Mouse (Mus musculus): Measurements from ENCODE around the gene Popdc2. TPM values are rescaled to one million over a fixed set of nuclear protein-coding genes. Genes with fewer than 3 reads are reported as not detected.

Gene Popdc2
- total and polyA plus RNA-seq, 2 experiments = 0.18 TPM

- Histone ChIP-seq H3K27ac (replicated peaks; ENCODE audit: insufficient read depth, low read depth, low read length) (peak within 1 kb of the TSS; percentile 45), H3K9ac (ENCODE audit: low read depth, low read length) (peak within 1 kb of the TSS; percentile 82), H3K4me3 (ENCODE audit: insufficient read depth, low read depth, low read length) (peak within 1 kb of the TSS; percentile 89), H3K4me1 (ENCODE audit: control insufficient read depth, insufficient read depth, low read length) (peaks cover 4% of the 10 kb centered on the region; the same call in 1 of the 2 replicates), H3K27me3 (ENCODE audit: control insufficient read depth, insufficient read depth, low read length) (no peaks in the 10 kb centered on the region), H3K36me3 (ENCODE audit: control insufficient read depth, insufficient read depth, low read length) (peaks cover 20% of the 10 kb centered on the region), H3K79me2 (ENCODE audit: control insufficient read depth, insufficient read depth, low read length) (no peaks in the 10 kb centered on the region)
- TF ChIP-seq CTCF (IDR thresholded peaks at IDR 0.05; ENCODE audit: low read depth, low read length) = no peak
- TF ChIP-seq POLR2A (IDR thresholded peaks at IDR 0.05; ENCODE audit: extremely low read depth, insufficient read depth, low read length) = 0 out of 2 replicates have a peak, but pooled peaks have one; percentile 35
- peak; percentile 88 for DNase-seq (ENCODE audit: extremely low read depth, low read depth, low spot score)
- WGBS = 3% methylated on average over 35 of the region's 35 CpGs
These were observed 15.3 kb upstream of the Popdc2 start, which contains the start of the genes Cox17 and Gm21987 for GRCm38 (mm10) chr16:38346529-38347325. TSS of gene Cox17 (plus strand) at chr16:38346991. TSS of gene Gm21987 (plus strand) at chr16:38347040.

- peak; percentile 9 for DNase-seq (ENCODE audit: extremely low read depth, low read depth, low spot score)
- Histone ChIP-seq H3K4me3 (ENCODE audit: insufficient read depth, low read depth, low read length) (peak overlapping the region; percentile 45), H3K27me3 (ENCODE audit: control insufficient read depth, insufficient read depth, low read length) (no peaks in the 10 kb centered on the region), H3K79me2 (ENCODE audit: control insufficient read depth, insufficient read depth, low read length) (no peaks in the 10 kb centered on the region), H3K36me3 (ENCODE audit: control insufficient read depth, insufficient read depth, low read length) (peaks cover 20% of the 10 kb centered on the region), H3K9ac (ENCODE audit: low read depth, low read length) (no peak overlapping the region), H3K4me1 (ENCODE audit: control insufficient read depth, insufficient read depth, low read length) (peaks cover 4% of the 10 kb centered on the region; the same call in 1 of the 2 replicates), H3K27ac (replicated peaks; ENCODE audit: insufficient read depth, low read depth, low read length) (no peak overlapping the region)
- TF ChIP-seq POLR2A (IDR thresholded peaks at IDR 0.05; ENCODE audit: extremely low read depth, insufficient read depth, low read length) (no peak), CTCF (IDR thresholded peaks at IDR 0.05; ENCODE audit: low read depth, low read length) (no peak)
- WGBS = 48% methylated on average over 6 of the region's 6 CpGs
These were observed 14.4 kb upstream of the Popdc2 start for GRCm38 (mm10) chr16:38347588-38347987.

- H3K9ac ChIP-seq (ENCODE audit: low read depth, low read length) = no peak overlapping the region
- no peaks in the 10 kb centered on the region for H3K79me2 ChIP-seq (ENCODE audit: control insufficient read depth, insufficient read depth, low read length)
- H3K27me3 ChIP-seq (ENCODE audit: control insufficient read depth, insufficient read depth, low read length) = no peaks in the 10 kb centered on the region
- no peak for TF ChIP-seq CTCF (IDR thresholded peaks at IDR 0.05; ENCODE audit: low read depth, low read length)
- TF ChIP-seq POLR2A (IDR thresholded peaks at IDR 0.05; ENCODE audit: extremely low read depth, insufficient read depth, low read length) = no peak
- no peak overlapping the region for H3K27ac ChIP-seq (replicated peaks; ENCODE audit: insufficient read depth, low read depth, low read length)
- DNase-seq (ENCODE audit: extremely low read depth, low read depth, low spot score) = no peak
- no peak overlapping the region for H3K4me3 ChIP-seq (ENCODE audit: insufficient read depth, low read depth, low read length)
- H3K4me1 ChIP-seq (ENCODE audit: control insufficient read depth, insufficient read depth, low read length) = peaks cover 4% of the 10 kb centered on the region; the same call in 1 of the 2 replicates
- H3K36me3 ChIP-seq (ENCODE audit: control insufficient read depth, insufficient read depth, low read length) = peaks cover 20% of the 10 kb centered on the region
- WGBS = 85% methylated on average over 9 of the region's 9 CpGs
These were observed 13.7 kb upstream of the Popdc2 start for GRCm38 (mm10) chr16:38348217-38348761.

GRCm38 (mm10) chr16:38349881-38350280 lies 12.1 kb upstream of the Popdc2 start:
- H3K4me1 ChIP-seq (ENCODE audit: control insufficient read depth, insufficient read depth, low read length) = peaks cover 4% of the 10 kb centered on the region; the same call in 1 of the 2 replicates
- TF ChIP-seq CTCF (IDR thresholded peaks at IDR 0.05; ENCODE audit: low read depth, low read length) = no peak
- TF ChIP-seq POLR2A (IDR thresholded peaks at IDR 0.05; ENCODE audit: extremely low read depth, insufficient read depth, low read length) = no peak
- H3K79me2 ChIP-seq (ENCODE audit: control insufficient read depth, insufficient read depth, low read length) = no peaks in the 10 kb centered on the region
- H3K36me3 ChIP-seq (ENCODE audit: control insufficient read depth, insufficient read depth, low read length) = peaks cover 20% of the 10 kb centered on the region
- WGBS = 81% methylated on average over 2 of the region's 2 CpGs
- H3K27ac ChIP-seq (replicated peaks; ENCODE audit: insufficient read depth, low read depth, low read length) = no peak overlapping the region
- no peak overlapping the region for H3K4me3 ChIP-seq (ENCODE audit: insufficient read depth, low read depth, low read length)
- H3K27me3 ChIP-seq (ENCODE audit: control insufficient read depth, insufficient read depth, low read length) = no peaks in the 10 kb centered on the region
- no peak overlapping the region for H3K9ac ChIP-seq (ENCODE audit: low read depth, low read length)
- no peak for DNase-seq (ENCODE audit: extremely low read depth, low read depth, low spot score)

- H3K79me2 ChIP-seq (ENCODE audit: control insufficient read depth, insufficient read depth, low read length) = no peaks in the 10 kb centered on the region
- H3K27me3 ChIP-seq (ENCODE audit: control insufficient read depth, insufficient read depth, low read length) = no peaks in the 10 kb centered on the region
- H3K9ac ChIP-seq (ENCODE audit: low read depth, low read length) = no peak overlapping the region
- peaks cover 20% of the 10 kb centered on the region for H3K36me3 ChIP-seq (ENCODE audit: control insufficient read depth, insufficient read depth, low read length)
- WGBS = 62% methylated on average over 7 of the region's 7 CpGs
- H3K4me3 ChIP-seq (ENCODE audit: insufficient read depth, low read depth, low read length) = no peak overlapping the region
- TF ChIP-seq CTCF (IDR thresholded peaks at IDR 0.05; ENCODE audit: low read depth, low read length) = no peak
- no peak overlapping the region for H3K27ac ChIP-seq (replicated peaks; ENCODE audit: insufficient read depth, low read depth, low read length)
- peaks cover 4% of the 10 kb centered on the region; the same call in 1 of the 2 replicates for H3K4me1 ChIP-seq (ENCODE audit: control insufficient read depth, insufficient read depth, low read length)
- no peak for DNase-seq (ENCODE audit: extremely low read depth, low read depth, low spot score)
These were observed 11.6 kb upstream of the Popdc2 start for GRCm38 (mm10) chr16:38350361-38350855.
